Mouse (Mus musculus): Measurements from ENCODE around the gene Gfpt2. TPM values are rescaled to one million over a fixed set of nuclear protein-coding genes. Genes with fewer than 3 reads are reported as not detected.

The Gfpt2 gene
- polyA plus RNA-seq, 1 experiment from 2014 or later, result 7.0 TPM

- Histone ChIP-seq H3K4me2 (ENCODE audit: low read length) (no peak overlapping the region), H3K4me1 (replicated peaks; ENCODE audit: control insufficient read depth, insufficient read depth, low read length) (no peaks in the 10 kb centered on the region), H3K9ac (ENCODE audit: low read length) (no peak overlapping the region), H3K27ac (ENCODE audit: low read depth) (no peak overlapping the region), H3K27me3 (replicated peaks; ENCODE audit: control insufficient read depth, insufficient read depth, low read length) (no peaks in the 10 kb centered on the region), H3K4me3 (ENCODE audit: low read depth, low read length) (no peak overlapping the region), H3K9me3 (ENCODE audit: control insufficient read depth, low read length) (no peaks in the 10 kb centered on the region), H3K36me3 (ENCODE audit: control insufficient read depth, insufficient read depth, low read length) (peaks cover 29% of the 10 kb centered on the region)
- no peak for ATAC-seq (replicated peaks; ENCODE audit: low FRiP score, low TSS enrichment, low read depth)
- 76% methylated on average over 2 of the region's 2 CpGs for WGBS
- no peak for DNase-seq (ENCODE audit: low spot score)
Observed at GRCm38 (mm10) chr11:49821546-49821945, 27.6 kb downstream of the Gfpt2 start.

DNA sequence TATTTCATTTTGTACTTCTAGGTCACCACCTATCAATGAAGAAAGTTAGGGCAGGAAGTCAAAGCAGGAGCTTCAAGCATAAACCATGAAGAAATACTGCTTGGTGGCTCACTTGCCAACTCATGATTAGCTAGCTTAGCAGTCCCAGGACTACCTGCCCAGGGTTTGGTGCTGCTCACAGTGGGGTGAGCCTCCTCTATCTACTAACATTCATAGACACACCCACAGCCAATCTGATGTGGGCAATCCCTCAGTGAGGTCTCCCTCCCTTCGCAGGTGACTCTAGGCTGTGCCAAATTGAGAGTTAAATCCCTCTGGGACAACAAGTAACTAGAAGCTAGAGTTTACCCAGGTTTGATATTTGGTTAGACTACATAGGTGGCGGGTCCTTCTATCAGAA is 28.4 kb downstream of the Gfpt2 start:
- H3K4me2 ChIP-seq (ENCODE audit: low read length), result no peak overlapping the region
- H3K9me3 ChIP-seq (ENCODE audit: control insufficient read depth, low read length), result no peaks in the 10 kb centered on the region
- ATAC-seq (replicated peaks; ENCODE audit: low FRiP score, low TSS enrichment, low read depth) (no peak), DNase-seq (ENCODE audit: low spot score) (no peak)
- H3K9ac ChIP-seq (ENCODE audit: low read length), result no peak overlapping the region
- no peaks in the 10 kb centered on the region for H3K27me3 ChIP-seq (replicated peaks; ENCODE audit: control insufficient read depth, insufficient read depth, low read length)
- H3K4me1 ChIP-seq (replicated peaks; ENCODE audit: control insufficient read depth, insufficient read depth, low read length), result no peaks in the 10 kb centered on the region; the same call in 1 of the 2 replicates
- peaks cover 29% of the 10 kb centered on the region for H3K36me3 ChIP-seq (ENCODE audit: control insufficient read depth, insufficient read depth, low read length)
- H3K4me3 ChIP-seq (ENCODE audit: low read depth, low read length), result no peak overlapping the region
- H3K27ac ChIP-seq (ENCODE audit: low read depth), result no peak overlapping the region
- WGBS, result 96% methylated on average over 2 of the region's 2 CpGs

GRCm38 (mm10) chr11:49824896-49825295 is 30.9 kb downstream of the Gfpt2 start:
- WGBS, result 63% methylated on average over 2 of the region's 2 CpGs
- peaks cover 10% of the 10 kb centered on the region for H3K4me1 ChIP-seq (replicated peaks; ENCODE audit: control insufficient read depth, insufficient read depth, low read length)
- no peak for ATAC-seq (replicated peaks; ENCODE audit: low FRiP score, low TSS enrichment, low read depth)
- H3K4me2 ChIP-seq (ENCODE audit: low read length), result no peak overlapping the region
- peak; percentile 82 for DNase-seq (ENCODE audit: low spot score)
- H3K36me3 ChIP-seq (ENCODE audit: control insufficient read depth, insufficient read depth, low read length), result peaks cover 21% of the 10 kb centered on the region
- no peak overlapping the region for H3K27ac ChIP-seq (ENCODE audit: low read depth)
- no peaks in the 10 kb centered on the region for H3K9me3 ChIP-seq (ENCODE audit: control insufficient read depth, low read length)
- no peak overlapping the region for H3K4me3 ChIP-seq (ENCODE audit: low read depth, low read length)
- no peaks in the 10 kb centered on the region for H3K27me3 ChIP-seq (replicated peaks; ENCODE audit: control insufficient read depth, insufficient read depth, low read length)
- H3K9ac ChIP-seq (ENCODE audit: low read length), result no peak overlapping the region

- Histone ChIP-seq H3K36me3 (ENCODE audit: control insufficient read depth, insufficient read depth, low read length) (peaks cover 17% of the 10 kb centered on the region), H3K4me1 (replicated peaks; ENCODE audit: control insufficient read depth, insufficient read depth, low read length) (peaks cover 12% of the 10 kb centered on the region), H3K4me3 (ENCODE audit: low read depth, low read length) (no peak overlapping the region), H3K4me2 (ENCODE audit: low read length) (no peak overlapping the region), H3K27me3 (replicated peaks; ENCODE audit: control insufficient read depth, insufficient read depth, low read length) (no peaks in the 10 kb centered on the region), H3K9me3 (ENCODE audit: control insufficient read depth, low read length) (no peaks in the 10 kb centered on the region), H3K9ac (ENCODE audit: low read length) (no peak overlapping the region), H3K27ac (ENCODE audit: low read depth) (no peak overlapping the region)
- 24% methylated on average over 6 of the region's 6 CpGs for WGBS
- ATAC-seq (replicated peaks; ENCODE audit: low FRiP score, low TSS enrichment, low read depth) (no peak), DNase-seq (ENCODE audit: low spot score) (no peak)
Observed at GRCm38 (mm10) chr11:49827243-49827642, 33.3 kb downstream of the Gfpt2 start.

DNA sequence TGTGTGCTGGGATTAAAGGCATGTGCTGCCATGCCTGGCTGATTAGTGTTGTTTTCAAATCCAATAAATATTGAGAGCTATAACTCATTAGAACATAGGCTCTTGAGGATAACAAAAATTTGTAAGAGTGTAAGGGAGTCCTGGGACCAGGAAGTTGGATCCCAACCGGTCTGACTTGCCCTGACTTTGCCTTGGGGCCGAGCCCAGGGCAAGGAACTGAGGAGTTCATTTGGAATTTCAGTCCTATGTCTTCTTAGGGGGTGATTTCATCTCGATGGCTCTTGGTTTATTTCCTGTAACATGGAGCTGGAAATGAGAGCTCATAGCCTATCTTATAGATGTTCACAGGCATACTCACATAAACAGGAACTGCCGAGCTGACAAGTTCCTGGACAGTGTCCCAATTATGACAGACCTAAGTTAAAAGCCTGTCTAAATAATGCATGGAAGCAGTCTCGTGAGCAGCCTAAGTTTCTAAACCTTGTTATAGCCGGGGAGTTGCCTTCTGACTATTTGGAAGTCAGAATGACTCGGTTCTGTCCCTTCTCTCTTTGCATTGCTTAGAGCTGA is 35.3 kb downstream of the Gfpt2 start:
- H3K36me3 ChIP-seq (ENCODE audit: control insufficient read depth, insufficient read depth, low read length), result peaks cover 19% of the 10 kb centered on the region
- no peaks in the 10 kb centered on the region for H3K9me3 ChIP-seq (ENCODE audit: control insufficient read depth, low read length)
- 32% methylated on average over 7 of the region's 7 CpGs for WGBS
- H3K4me3 ChIP-seq (ENCODE audit: low read depth, low read length), result no peak overlapping the region
- no peaks in the 10 kb centered on the region for H3K27me3 ChIP-seq (replicated peaks; ENCODE audit: control insufficient read depth, insufficient read depth, low read length)
- DNase-seq (ENCODE audit: low spot score) (no peak), ATAC-seq (replicated peaks; ENCODE audit: low FRiP score, low TSS enrichment, low read depth) (no peak; the same call in 1 of the 2 replicates)
- H3K4me2 ChIP-seq (ENCODE audit: low read length), result peak overlapping the region; percentile 7
- no peak overlapping the region for H3K9ac ChIP-seq (ENCODE audit: low read length)
- peaks cover 12% of the 10 kb centered on the region for H3K4me1 ChIP-seq (replicated peaks; ENCODE audit: control insufficient read depth, insufficient read depth, low read length)
- H3K27ac ChIP-seq (ENCODE audit: low read depth), result peak overlapping the region; percentile 43; the same call in 1 of the 2 replicates

GRCm38 (mm10) chr11:49831980-49832379 is 38.0 kb downstream of the Gfpt2 start:
- H3K9me3 ChIP-seq (ENCODE audit: control insufficient read depth, low read length), result no peaks in the 10 kb centered on the region
- ATAC-seq (replicated peaks; ENCODE audit: low FRiP score, low TSS enrichment, low read depth) (no peak), DNase-seq (ENCODE audit: low spot score) (no peak)
- H3K4me2 ChIP-seq (ENCODE audit: low read length), result no peak overlapping the region
- H3K9ac ChIP-seq (ENCODE audit: low read length), result no peak overlapping the region
- no peak overlapping the region for H3K4me3 ChIP-seq (ENCODE audit: low read depth, low read length)
- H3K27ac ChIP-seq (ENCODE audit: low read depth), result no peak overlapping the region
- peaks cover 12% of the 10 kb centered on the region for H3K4me1 ChIP-seq (replicated peaks; ENCODE audit: control insufficient read depth, insufficient read depth, low read length)
- peaks cover 30% of the 10 kb centered on the region for H3K36me3 ChIP-seq (ENCODE audit: control insufficient read depth, insufficient read depth, low read length)
- 82% methylated on average over 12 of the region's 12 CpGs for WGBS
- no peaks in the 10 kb centered on the region for H3K27me3 ChIP-seq (replicated peaks; ENCODE audit: control insufficient read depth, insufficient read depth, low read length)

DNA sequence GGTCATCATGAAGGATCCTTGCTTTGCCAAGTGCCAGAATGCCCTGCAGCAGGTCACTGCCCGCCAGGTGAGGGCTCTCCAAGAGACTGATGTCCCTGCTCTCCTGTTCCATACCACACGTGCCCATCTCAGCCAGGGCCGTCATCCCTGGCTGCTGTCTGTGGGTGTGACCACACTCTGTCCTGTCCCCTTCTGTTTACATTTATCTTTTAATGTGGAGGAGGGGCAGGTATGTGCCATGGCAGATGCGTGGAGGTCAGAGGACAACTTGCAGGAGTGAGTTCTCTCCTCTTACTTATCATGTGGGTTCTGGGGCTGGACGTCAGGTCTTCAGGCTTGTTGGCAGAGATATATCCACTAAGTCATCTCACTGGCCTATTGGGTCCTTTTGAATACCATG is 39.0 kb downstream of the Gfpt2 start:
- DNase-seq (ENCODE audit: low spot score) (no peak), ATAC-seq (replicated peaks; ENCODE audit: low FRiP score, low TSS enrichment, low read depth) (no peak)
- no peak overlapping the region for H3K4me3 ChIP-seq (ENCODE audit: low read depth, low read length)
- peaks cover 12% of the 10 kb centered on the region for H3K4me1 ChIP-seq (replicated peaks; ENCODE audit: control insufficient read depth, insufficient read depth, low read length)
- no peaks in the 10 kb centered on the region for H3K27me3 ChIP-seq (replicated peaks; ENCODE audit: control insufficient read depth, insufficient read depth, low read length)
- no peak overlapping the region for H3K27ac ChIP-seq (ENCODE audit: low read depth)
- H3K9me3 ChIP-seq (ENCODE audit: control insufficient read depth, low read length), result no peaks in the 10 kb centered on the region
- H3K36me3 ChIP-seq (ENCODE audit: control insufficient read depth, insufficient read depth, low read length), result peaks cover 30% of the 10 kb centered on the region
- no peak overlapping the region for H3K4me2 ChIP-seq (ENCODE audit: low read length)
- no peak overlapping the region for H3K9ac ChIP-seq (ENCODE audit: low read length)
- 84% methylated on average over 5 of the region's 5 CpGs for WGBS

GRCm38 (mm10) chr11:49834248-49834647 is 40.3 kb downstream of the Gfpt2 start:
- no peaks in the 10 kb centered on the region for H3K9me3 ChIP-seq (ENCODE audit: control insufficient read depth, low read length)
- DNase-seq (ENCODE audit: low spot score) (no peak), ATAC-seq (replicated peaks; ENCODE audit: low FRiP score, low TSS enrichment, low read depth) (no peak)
- H3K36me3 ChIP-seq (ENCODE audit: control insufficient read depth, insufficient read depth, low read length), result peaks cover 30% of the 10 kb centered on the region
- H3K4me2 ChIP-seq (ENCODE audit: low read length), result no peak overlapping the region
- H3K27ac ChIP-seq (ENCODE audit: low read depth), result no peak overlapping the region
- peaks cover 7% of the 10 kb centered on the region for H3K4me1 ChIP-seq (replicated peaks; ENCODE audit: control insufficient read depth, insufficient read depth, low read length)
- 84% methylated on average over 6 of the region's 6 CpGs for WGBS
- no peaks in the 10 kb centered on the region for H3K27me3 ChIP-seq (replicated peaks; ENCODE audit: control insufficient read depth, insufficient read depth, low read length)
- no peak overlapping the region for H3K4me3 ChIP-seq (ENCODE audit: low read depth, low read length)
- no peak overlapping the region for H3K9ac ChIP-seq (ENCODE audit: low read length)

- Histone ChIP-seq H3K4me3 (ENCODE audit: low read depth, low read length) (no peak overlapping the region), H3K9me3 (ENCODE audit: control insufficient read depth, low read length) (no peaks in the 10 kb centered on the region), H3K36me3 (ENCODE audit: control insufficient read depth, insufficient read depth, low read length) (peaks cover 30% of the 10 kb centered on the region), H3K4me1 (replicated peaks; ENCODE audit: control insufficient read depth, insufficient read depth, low read length) (no peaks in the 10 kb centered on the region), H3K27ac (ENCODE audit: low read depth) (no peak overlapping the region), H3K27me3 (replicated peaks; ENCODE audit: control insufficient read depth, insufficient read depth, low read length) (no peaks in the 10 kb centered on the region), H3K4me2 (ENCODE audit: low read length) (no peak overlapping the region), H3K9ac (ENCODE audit: low read length) (no peak overlapping the region)
- ATAC-seq (replicated peaks; ENCODE audit: low FRiP score, low TSS enrichment, low read depth) (no peak), DNase-seq (ENCODE audit: low spot score) (no peak)
- 94% methylated on average over 11 of the region's 11 CpGs for WGBS
Observed at GRCm38 (mm10) chr11:49835257-49835956, 41.4 kb downstream of the Gfpt2 start.
